Mouse (Mus musculus) lung, embryonic 14.5 days (tissue): ENCODE results near the gene Taf6l. TPM values are rescaled to one million over a fixed set of nuclear protein-coding genes. Genes with fewer than 3 reads are reported as not detected.

ENCODE experiments used
- ATAC-seq: fragments of 200-750 bp; cut with Nextera tagmentation; 2 replicates; pipeline ENCODE4 v1.8.0; 2017; ENCODE audit warnings: mild to moderate bottlenecking, moderate TSS enrichment, moderate library complexity; ENCODE audit not compliant: insufficient read depth
- DNase-seq: peaks from one replicate; pipeline ENCODE4 v3.0.0-alpha.2; 2015
- H3K27ac ChIP-seq: fragments of 300-500 bp; sonication (generic); 2 replicates; pipeline ENCODE4 v1.5.1; 2014; ENCODE audit warnings: low read depth, mild to moderate bottlenecking, moderate library complexity
- H3K27me3 ChIP-seq: fragments of 300-500 bp; sonication (generic); 2 replicates; pipeline ENCODE4 v1.6.1; 2014; ENCODE audit warnings: low read length, control low read depth; ENCODE audit not compliant: insufficient read depth
- H3K36me3 ChIP-seq: fragments of 300-500 bp; sonication (generic); 2 replicates; pipeline ENCODE4 v1.6.1; 2014; ENCODE audit warnings: control low read depth; ENCODE audit not compliant: insufficient read depth
- H3K4me1 ChIP-seq: fragments of 300-500 bp; sonication (generic); 2 replicates; pipeline ENCODE4 v1.6.1; 2014; ENCODE audit warnings: antibody characterized with exemption, control low read depth; ENCODE audit not compliant: insufficient read depth
- H3K4me2 ChIP-seq: fragments of 300-500 bp; sonication (generic); 2 replicates; pipeline ENCODE4 v1.6.1; 2014; ENCODE audit warnings: mild to moderate bottlenecking
- H3K4me3 ChIP-seq: fragments of 300-500 bp; sonication (generic); 2 replicates; pipeline ENCODE4 v1.5.1; 2014; ENCODE audit warnings: low read depth, low read length
- H3K9ac ChIP-seq: fragments of 300-500 bp; sonication (generic); 2 replicates; pipeline ENCODE4 v1.6.1; 2014
- H3K9me3 ChIP-seq: fragments of 300-500 bp; sonication (generic); 2 replicates; pipeline ENCODE4 v1.6.1; 2016; ENCODE audit warnings: low read depth, low read length, control low read depth
- CTCF ChIP-seq: IDR thresholded peaks from 2 replicates; pipeline ENCODE4 v1.5.1; 2016; ENCODE audit warnings: antibody characterized with exemption, low read depth
- WGBS: fragments of 180-500 bp; shearing (Covaris S2); extraction: QIAGEN DNeasy Blood & Tissue Kit; methylation state at CpG from one replicate; pipeline ENCODE4 v1.1.7; 2014; 5-methylcytosine and 5-hydroxymethylcytosine counted together
- polyA plus RNA-seq: library from polyadenylated mRNA; unstranded; fragments of >200 nt; fragmentation: Nextera tagmentation; extraction: Ambion mirVana; gene quantifications from 2 replicates; pipeline ENCODE4 v1.2.1, GENCODE M21; 2014

Taf6l gene
- polyA plus RNA-seq, 1 experiment from 2014 or later, result 24.7 TPM

- no peak for DNase-seq
- peak; percentile 18 for ATAC-seq
Measured at GRCm38 (mm10) chr19:8820424-8820956, 34.3 kb upstream of the Taf6l start.

DNA sequence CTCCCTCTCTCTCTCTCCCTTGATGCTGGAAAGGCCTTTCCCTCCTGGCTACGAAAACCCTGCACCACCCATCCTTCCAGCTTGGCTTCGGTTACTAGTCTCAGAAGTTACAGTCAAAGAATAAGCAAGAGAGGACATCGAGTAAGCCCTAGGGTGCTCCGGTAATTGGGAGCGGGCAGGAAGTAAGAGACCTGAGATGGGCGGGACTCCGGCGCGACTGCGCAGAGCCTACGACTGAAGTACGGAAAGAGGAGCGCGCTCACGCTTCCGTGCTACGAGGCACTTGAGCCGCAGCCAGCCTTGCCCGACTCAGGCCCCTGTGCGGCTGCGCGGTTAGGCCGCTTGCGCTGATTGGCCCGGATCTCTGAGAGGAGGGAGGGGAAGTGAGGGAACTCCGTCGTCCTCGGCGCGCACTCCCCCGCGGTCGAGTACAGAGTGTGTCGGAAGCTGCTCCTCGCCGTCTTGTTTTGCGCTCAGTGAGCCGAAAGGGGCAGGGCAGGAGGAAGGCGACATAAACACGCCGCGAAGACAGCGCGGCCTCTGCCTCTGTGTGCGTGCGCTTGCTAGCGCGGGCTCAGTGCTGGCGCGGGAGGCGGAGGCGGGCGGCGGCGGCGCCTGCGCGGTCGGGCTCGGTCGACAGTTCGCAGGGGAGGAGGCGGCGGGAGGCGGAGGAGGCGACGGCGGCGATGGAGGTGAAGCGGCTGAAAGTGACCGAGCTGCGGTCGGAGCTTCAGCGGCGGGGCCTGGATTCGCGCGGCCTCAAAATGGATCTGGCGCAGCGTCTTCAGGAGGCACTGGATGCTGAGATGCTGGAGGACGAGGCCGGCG lies 33.6 kb upstream of the Taf6l start, which contains the start of gene Hnrnpul2:
Hnrnpul2 (plus strand) TSS at position 415 of the 828 bp plus-strand sequence.
- peak within 1 kb of the TSS; percentile 100 for H3K4me3 ChIP-seq
- H3K36me3 ChIP-seq, result peaks cover 48% of the 10 kb centered on the region
- peak; percentile 96 for ATAC-seq
- WGBS, result under 1% methylated on average over 83 of the region's 83 CpGs
- peak within 1 kb of the TSS; percentile 95 for H3K9ac ChIP-seq
- H3K4me1 ChIP-seq, result peaks cover 16% of the 10 kb centered on the region
- peak within 1 kb of the TSS; percentile 100 for H3K27ac ChIP-seq
- no peak for TF ChIP-seq CTCF
- peak within 1 kb of the TSS; percentile 80 for H3K4me2 ChIP-seq
- no peaks in the 10 kb centered on the region for H3K9me3 ChIP-seq
- H3K27me3 ChIP-seq, result no peaks in the 10 kb centered on the region
- peak; percentile 99 for DNase-seq

More at GRCm38 (mm10) chr19:8820424-8820956, 34.3 kb upstream of the Taf6l start:
- no peaks in the 10 kb centered on the region for H3K27me3 ChIP-seq
- peaks cover 48% of the 10 kb centered on the region for H3K36me3 ChIP-seq
- H3K9me3 ChIP-seq, result no peaks in the 10 kb centered on the region
- H3K4me1 ChIP-seq, result peaks cover 16% of the 10 kb centered on the region
- H3K4me3 ChIP-seq, result peak overlapping the region; percentile 100
- peak overlapping the region; percentile 95 for H3K9ac ChIP-seq
- TF ChIP-seq CTCF, result no peak
- under 1% methylated on average over 46 of the region's 48 CpGs for WGBS
- peak overlapping the region; percentile 100 for H3K27ac ChIP-seq
- peak overlapping the region; percentile 80 for H3K4me2 ChIP-seq

GRCm38 (mm10) chr19:8818801-8819595 lies 32.8 kb upstream of the Taf6l start, which contains the start of gene Ttc9c:
Ttc9c (minus strand) TSS chr19:8819333.
- WGBS, result under 1% methylated on average over 33 of the region's 33 CpGs
- peak within 1 kb of the TSS; percentile 95 for H3K9ac ChIP-seq
- ATAC-seq, result peak; percentile 92

DNA sequence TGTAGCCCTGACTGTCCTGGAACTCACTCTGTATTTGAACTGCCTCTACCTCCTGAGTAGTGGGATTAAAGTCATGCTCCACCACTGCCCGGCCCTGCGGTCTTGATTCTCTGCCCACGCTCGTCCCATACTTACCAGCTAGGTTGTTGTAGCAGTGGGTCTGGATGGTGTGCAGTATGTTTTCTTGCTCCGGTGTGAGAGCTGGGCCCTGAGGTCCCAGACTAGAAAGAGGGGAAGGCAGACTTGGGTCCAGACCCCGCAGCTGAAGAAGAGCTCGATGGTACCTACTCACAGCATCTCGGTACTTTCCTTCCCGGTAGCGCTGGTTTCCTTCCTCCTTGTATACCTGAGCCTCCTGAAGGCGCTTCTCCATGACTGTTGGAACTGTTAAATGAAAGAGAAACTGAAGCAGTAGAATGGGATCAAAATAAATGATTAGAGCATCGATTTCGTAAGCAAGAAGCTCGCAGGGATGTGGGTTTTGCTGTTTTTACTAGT lies 32.1 kb upstream of the Taf6l start:
- Histone ChIP-seq H3K4me3 (peak overlapping the region; percentile 100), H3K27me3 (no peaks in the 10 kb centered on the region), H3K9me3 (no peaks in the 10 kb centered on the region), H3K4me2 (peak overlapping the region; percentile 80), H3K36me3 (peaks cover 46% of the 10 kb centered on the region), H3K4me1 (peaks cover 16% of the 10 kb centered on the region), H3K9ac (peak overlapping the region; percentile 56), H3K27ac (peak overlapping the region; percentile 100)
- whole genome bisulfite sequencing, result 14% methylated on average over 14 of the region's 14 CpGs
- DNase-seq, result no peak
- ATAC-seq, result no peak
- no peak for TF ChIP-seq CTCF

More at GRCm38 (mm10) chr19:8818801-8819595, 32.8 kb upstream of the Taf6l start, which contains the start of gene Ttc9c:
- peak within 1 kb of the TSS; percentile 100 for H3K27ac ChIP-seq
- no peak for TF ChIP-seq CTCF
- peaks cover 16% of the 10 kb centered on the region for H3K4me1 ChIP-seq
- H3K4me2 ChIP-seq, result peak within 1 kb of the TSS; percentile 80
- peak within 1 kb of the TSS; percentile 100 for H3K4me3 ChIP-seq
- peak; percentile 100 for DNase-seq
- H3K9me3 ChIP-seq, result no peaks in the 10 kb centered on the region
- H3K27me3 ChIP-seq, result no peaks in the 10 kb centered on the region
- peaks cover 46% of the 10 kb centered on the region for H3K36me3 ChIP-seq

GRCm38 (mm10) chr19:8817001-8817400 lies 30.8 kb upstream of the Taf6l start:
- peaks cover 13% of the 10 kb centered on the region for H3K4me1 ChIP-seq
- WGBS, result 71% methylated on average over 3 of the region's 3 CpGs
- no peak overlapping the region for H3K27ac ChIP-seq
- no peaks in the 10 kb centered on the region for H3K27me3 ChIP-seq
- TF ChIP-seq CTCF, result no peak
- ATAC-seq (no peak), DNase-seq (no peak)
- H3K9me3 ChIP-seq, result no peaks in the 10 kb centered on the region
- peak overlapping the region; percentile 80 for H3K4me2 ChIP-seq
- peaks cover 51% of the 10 kb centered on the region for H3K36me3 ChIP-seq
- H3K9ac ChIP-seq, result peak overlapping the region; percentile 3
- peak overlapping the region; percentile 100 for H3K4me3 ChIP-seq

DNA sequence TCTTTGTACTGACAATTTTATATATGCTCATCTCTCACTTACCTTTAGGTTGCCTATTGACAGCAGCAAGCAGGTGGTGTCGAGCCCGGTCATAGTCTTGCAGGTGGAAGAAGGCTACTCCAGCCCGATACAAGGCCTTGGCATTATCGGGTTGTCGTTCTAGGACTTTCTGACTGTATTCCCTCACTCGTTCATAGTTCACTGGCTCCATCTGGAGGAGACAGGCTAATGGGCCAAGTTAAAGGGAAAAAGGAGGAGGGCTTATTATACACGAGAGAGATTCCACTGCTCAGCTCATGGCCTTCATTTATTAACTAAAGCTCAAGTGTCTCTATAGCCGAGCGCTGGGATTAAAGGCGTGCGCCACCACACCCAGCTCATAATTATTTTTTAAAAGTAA lies 29.6 kb upstream of the Taf6l start:
- no peak overlapping the region for H3K9ac ChIP-seq
- 74% methylated on average over 11 of the region's 11 CpGs for WGBS
- H3K27ac ChIP-seq, result no peak overlapping the region
- peaks cover 11% of the 10 kb centered on the region for H3K4me1 ChIP-seq
- no peaks in the 10 kb centered on the region for H3K9me3 ChIP-seq
- no peak; the same call in 1 of the 2 replicates for TF ChIP-seq CTCF
- H3K4me2 ChIP-seq, result no peak overlapping the region
- DNase-seq (no peak), ATAC-seq (no peak)
- no peak overlapping the region for H3K4me3 ChIP-seq
- peaks cover 62% of the 10 kb centered on the region for H3K36me3 ChIP-seq
- H3K27me3 ChIP-seq, result no peaks in the 10 kb centered on the region
